Mouse (Mus musculus): Measurements from ENCODE around the gene Erbb3.
"Not testable (repeated sequence)": the region's sequence is repeated elsewhere in the genome, so short reads cannot be mapped to it uniquely, and the experiment has no call there.

The Erbb3 gene

DNA sequence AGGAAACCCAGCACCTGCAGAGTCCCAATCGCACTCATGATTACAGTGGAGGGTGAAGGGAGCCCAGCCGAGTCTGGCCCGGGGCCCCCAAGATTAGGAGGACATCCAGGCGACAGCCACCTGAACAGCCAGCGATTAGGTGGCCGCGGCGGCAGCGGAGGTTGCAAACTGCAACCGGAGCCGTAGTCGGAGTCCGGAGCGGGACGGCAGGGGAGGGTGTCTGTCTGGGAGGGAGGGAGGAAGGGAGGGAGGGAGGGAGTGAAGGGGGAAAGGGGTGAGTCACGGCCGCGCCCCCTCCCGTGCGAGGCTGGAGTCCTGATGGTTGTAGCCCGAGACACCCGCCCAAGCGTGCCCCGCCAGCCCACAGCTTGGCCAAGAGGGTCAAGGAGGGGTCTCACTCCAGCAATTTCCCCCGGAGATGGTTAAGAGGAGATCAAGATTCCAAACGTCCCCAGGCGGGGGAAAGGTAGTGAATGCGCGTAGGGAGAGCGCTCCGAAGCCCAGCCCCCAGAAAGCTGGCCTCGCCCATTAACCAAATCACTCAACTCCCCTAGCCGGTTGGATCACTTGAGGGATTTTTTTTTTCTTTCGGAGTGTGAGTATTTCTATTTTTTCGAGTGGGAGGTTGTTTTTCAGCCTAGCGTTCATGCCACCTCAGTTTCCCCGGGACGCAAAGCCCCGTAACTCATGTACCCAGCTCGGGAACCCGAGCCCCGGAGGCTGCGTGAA lies at the start of gene Erbb3:
Erbb3 (minus strand) TSS at position 189 of the 729 bp plus-strand sequence.
- in situ Hi-C loops (cut with MseI, MboI), result no loop called here

DNA sequence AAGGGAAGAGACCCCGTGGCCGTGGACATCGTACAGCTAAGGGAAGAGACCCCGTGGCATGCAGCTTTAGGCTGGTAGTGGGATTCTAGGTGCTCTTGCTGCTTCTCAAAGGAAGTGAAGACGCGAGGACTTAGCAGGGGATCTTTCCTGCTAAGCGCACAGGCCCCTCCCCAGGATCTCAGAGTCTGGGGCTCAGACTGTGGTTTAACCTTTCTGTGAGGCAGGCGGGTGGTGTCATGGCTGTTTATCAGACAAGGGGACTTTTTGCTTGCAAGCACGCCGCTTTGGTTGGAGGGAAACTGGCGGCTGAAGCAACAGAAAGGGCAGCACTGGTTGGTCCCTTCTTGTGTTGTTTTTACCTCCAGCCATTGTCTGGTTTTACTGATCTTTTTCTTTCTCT lies 47.6 kb upstream of the Erbb3 start:
- in situ Hi-C loops (cut with MseI, MboI), result no loop called here

DNA sequence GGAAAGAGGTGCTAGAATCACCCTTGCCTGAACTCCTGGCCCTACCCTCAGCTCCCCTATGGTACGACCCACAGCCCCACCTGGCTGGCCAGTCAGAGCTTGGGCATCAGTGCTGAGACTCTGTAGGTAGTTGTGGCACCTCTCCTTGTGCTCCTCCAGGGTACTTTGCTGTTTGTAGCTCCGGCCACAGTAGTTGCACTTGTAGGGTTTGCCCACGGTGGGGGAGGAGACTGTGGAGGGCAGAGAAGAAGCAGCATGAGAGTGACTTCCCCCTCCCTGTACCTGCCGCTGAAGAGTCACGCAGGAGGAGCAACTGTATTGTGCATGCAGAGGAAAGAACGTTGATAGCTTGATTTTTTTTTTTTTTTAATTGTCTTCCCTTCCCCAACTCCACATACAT lies 47.1 kb upstream of the Erbb3 start:
- in situ Hi-C loops (cut with MseI, MboI), result no loop called here

DNA sequence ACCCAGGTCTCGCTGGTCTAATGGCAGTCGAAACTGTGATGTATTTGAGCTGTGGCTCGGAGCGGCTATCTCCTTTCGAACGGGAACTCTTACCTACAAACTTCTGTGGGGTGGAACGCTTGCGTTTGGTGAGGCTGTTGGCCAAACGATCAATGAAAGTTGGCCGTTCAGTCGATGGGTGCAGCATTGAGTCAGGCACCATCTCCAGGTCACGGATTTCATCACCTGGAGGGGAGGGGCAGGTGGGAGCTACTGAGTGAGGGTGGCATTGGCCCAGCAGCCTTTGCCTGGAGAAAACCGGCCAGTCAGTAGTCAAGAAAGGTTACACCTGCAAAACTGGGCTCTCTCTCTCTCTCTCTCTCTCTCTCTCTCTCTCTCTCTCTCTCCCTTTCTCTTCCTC lies 46.2 kb upstream of the Erbb3 start:
- in situ Hi-C loops (cut with MseI, MboI), result no loop called here

DNA sequence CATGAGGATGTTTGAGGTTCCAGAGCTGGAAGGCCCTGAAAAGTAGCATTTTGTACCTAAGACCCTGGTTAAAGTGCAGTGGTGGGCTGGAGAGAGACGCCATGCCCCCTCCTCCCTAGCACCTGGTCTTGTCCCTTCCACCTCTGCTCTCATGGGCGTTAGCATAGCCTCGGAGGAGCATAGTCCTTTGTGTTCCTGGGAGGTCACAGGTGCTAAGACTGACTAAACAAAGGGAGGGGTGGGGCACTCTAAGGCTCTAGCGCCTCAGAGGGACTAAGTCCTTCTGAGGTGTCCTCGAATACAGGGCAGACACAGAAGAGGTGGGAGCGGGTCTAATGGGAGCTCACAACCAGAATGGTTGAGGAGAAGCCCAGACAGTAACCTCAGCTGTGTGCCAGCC lies 42.1 kb upstream of the Erbb3 start:
- in situ Hi-C loops (cut with MseI, MboI), result no loop called here

DNA sequence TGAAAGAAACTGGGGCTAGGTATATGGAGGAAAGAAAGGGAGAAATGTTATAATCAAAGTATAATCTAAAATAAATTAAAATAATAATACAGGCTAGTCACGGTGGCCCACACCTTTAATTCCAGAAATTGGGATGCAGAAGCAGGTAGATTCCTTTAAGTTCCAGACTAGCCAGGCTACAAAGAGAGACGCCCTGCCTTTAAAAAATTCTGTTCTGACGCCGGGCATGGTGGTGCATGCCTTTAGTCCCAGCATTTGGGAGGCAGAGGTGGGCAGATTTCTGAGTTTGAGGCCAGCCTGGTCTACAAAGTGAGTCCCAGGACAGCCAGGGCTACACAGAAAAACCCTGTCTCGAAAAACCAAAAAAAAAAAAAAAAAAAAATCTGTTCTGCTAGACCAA lies 40.9 kb upstream of the Erbb3 start:
- in situ Hi-C loops (cut with MseI, MboI), result not testable (repeated sequence)

DNA sequence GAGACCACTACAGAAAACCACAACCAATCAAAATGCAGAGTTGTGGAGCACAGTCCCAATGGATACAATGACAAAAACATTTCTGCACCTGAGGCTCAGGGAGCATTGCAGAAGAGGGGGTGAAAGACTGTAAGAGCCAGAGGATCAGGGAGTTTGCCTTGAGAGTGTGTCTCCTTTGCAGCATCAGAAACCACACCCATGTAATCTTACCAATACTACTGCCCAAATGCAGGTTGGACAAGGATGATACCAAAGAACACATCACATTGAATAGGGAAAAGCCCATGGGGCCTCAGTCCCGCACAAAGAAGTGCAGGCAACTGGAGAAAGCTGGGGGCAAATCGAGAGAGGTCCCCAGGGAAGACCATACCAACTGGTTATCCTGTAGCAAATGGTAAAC lies 40.3 kb upstream of the Erbb3 start:
- in situ Hi-C loops (cut with MseI, MboI), result loop anchor here in 1 of 2 experiments (10.0 kb wide), 1 partner anchor 45 kb away; the partner anchor contains the start of gene Suox

DNA sequence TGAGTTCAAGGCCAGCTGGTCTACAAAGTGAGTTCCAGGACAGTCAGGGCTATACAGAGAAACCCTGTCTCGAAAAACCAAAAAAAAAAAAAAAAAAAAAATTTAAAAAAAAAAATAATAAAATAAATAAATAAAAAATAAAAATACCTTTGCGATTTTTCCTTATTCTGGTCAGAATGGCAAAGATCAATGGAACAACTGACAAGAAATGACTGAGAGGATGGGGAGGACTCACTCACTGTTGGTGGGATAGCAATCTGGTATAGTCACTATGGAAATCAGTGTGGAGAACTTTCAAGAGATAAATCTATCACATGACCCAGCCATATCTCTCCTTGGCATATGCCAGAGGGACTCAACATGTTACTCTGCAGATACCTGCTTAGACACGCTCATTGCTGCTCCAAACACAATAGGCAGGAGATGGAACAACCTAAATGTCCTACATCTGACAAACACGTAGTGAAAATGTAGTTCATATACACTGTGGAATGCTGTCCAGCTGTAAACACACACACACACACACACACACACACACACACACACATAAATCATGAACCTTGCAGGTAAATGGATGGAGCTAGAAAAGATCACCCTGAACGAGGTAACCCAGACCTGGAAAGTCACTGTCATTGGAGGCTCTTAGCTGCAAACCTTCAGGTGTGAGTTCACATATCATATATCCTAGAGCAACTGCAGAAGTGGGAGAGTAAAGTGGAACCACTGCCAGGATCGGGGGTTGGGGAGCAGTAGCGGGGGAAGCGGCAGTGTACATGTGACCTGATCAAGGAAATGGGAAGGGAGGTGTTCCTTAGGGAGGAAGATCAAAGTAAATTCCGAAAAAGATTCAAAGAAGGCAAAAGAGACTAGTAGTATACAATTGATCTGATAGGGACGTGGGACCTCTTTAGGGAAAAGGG lies 38.2 kb upstream of the Erbb3 start:
- in situ Hi-C loops (cut with MseI, MboI), result loop anchor here in 1 of 2 experiments (10.0 kb wide), 1 partner anchor 47 kb away; the partner anchor contains the start of gene Suox

DNA sequence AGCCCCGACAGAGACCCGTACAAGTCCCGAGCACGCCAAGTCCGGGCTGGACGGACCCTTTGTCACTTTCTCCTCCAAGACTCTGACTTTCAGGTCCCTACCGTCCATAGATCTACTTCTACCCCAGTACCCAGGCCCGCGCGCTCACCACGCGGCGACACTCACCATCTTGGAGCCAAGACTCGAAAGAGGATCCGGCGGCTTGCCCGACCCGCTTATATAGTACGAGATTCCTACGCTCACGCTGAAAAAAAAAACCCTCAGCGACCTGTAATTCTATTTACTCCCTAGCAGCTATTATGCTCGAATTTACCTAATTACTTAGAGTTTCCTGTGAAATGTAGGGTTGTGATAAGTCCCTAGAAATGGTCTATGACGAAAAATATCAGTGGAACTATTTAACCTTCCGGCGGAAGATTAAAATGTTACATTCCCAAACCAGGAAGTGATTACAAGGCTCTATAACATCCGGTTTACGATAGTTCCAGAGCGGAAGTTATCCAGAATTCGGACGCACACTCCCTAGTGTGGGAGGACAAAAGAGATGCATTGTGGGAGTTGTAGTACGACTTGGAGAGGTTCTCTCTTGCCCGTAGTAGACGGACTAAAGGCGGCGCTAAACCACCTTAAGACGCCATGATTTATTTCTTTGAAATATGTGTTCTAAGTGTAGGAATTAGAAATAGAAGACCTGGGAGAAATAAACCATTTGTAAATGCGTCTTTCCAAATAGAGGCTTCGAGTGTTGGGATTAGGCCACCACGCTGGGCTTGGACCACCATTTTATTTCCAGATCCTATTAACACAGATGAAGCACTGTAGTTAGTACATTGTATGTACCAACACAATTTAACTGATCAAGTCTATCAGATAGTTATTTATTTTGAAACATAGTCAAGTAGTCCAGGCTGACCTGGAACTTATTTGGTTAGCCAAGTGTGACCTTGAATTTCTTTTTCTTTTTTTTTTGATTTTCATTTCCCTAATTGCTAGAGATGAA lies 37.2 kb upstream of the Erbb3 start, which contains the start of gene Rps26:
Rps26 (minus strand) TSS at position 437 of the 1,000 bp plus-strand sequence.
- in situ Hi-C loops (cut with MseI, MboI), result loop anchor here in 1 of 2 experiments (10.0 kb wide), 1 partner anchor 48 kb away; the partner anchor contains the start of gene Suox

DNA sequence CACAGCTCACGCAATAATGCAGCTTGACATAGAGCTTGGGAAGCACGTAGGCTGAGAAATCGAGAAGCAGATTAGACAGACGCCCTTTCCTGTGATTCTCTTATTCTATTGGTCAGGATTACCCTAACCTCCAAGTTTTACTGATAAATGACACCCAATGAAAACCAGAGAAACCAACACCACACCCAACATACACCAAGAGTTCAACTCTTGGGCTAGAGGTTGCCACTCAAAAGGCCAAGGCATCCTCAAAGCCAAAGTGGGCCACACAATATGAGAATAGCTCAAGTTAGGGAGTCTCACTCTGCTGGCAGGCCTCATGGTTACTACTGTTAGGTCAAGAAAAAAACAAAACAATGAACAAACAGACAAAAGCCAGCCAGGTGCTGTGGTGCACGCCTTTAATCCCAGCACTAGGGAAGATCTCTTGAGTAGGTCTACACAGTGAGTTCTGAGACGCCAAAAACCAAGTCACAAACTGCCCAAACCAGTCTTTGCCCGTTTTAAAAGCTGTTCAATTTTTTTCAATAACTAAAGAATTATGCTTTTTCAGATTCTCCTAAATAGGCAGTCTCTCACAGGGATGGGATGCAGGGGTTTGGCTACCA lies 35.9 kb upstream of the Erbb3 start:
- in situ Hi-C loops (cut with MseI, MboI), result loop anchor here in 1 of 2 experiments (10.0 kb wide), 1 partner anchor 49 kb away; the partner anchor contains the start of gene Suox

DNA sequence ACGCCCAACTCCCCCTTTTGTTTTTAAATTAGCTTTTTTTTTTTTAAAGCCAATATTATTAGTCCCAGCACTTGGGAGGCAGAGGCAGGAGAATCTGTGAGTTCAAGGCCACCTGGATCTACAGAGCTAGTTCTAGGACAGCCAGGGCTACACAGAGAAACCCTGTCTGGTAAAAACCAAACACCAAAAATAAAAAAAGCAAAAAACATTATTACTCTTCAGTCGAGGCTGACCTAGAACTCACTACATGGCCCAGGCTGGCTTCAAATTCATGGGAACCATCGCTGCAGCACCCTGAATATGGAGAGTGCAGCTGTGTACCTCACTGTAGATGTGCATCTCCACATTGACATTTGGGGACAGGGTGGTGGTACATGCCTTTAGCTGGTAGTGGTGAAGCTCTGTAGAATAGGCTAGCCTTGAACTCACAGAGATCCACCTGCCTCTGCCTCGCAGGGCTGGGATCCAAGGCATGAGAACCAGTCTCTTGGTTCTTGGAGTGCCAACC lies 33.7 kb upstream of the Erbb3 start:
- in situ Hi-C loops (cut with MseI, MboI), result loop anchor here (5.0 to 10.0 kb wide), 2 partner anchors 52 to 1306 kb away; partner anchors contain the start of gene Suox (in 1 of the 2)

DNA sequence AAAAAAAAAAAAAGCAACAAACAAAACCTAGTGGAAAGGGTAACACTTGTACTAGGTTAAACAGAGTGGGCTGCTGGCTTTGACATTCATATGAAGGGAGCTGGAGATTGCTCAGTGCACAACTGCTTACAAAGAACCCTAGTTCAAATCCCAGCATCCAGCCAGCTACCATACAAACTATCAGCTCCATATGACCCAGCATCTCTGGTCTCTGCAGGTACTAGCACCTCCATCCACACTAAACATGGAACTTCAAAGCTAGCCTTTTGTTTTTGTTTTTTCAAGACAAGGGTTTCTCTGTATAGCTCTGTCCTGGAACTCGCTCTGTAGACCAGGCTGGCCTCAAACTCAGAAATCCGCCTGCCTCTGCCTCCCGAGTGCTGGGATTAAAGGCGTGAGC lies 33.2 kb upstream of the Erbb3 start:
- in situ Hi-C loops (cut with MseI, MboI), result loop anchor here (5.0 to 10.0 kb wide), 2 partner anchors 52 to 1305 kb away; partner anchors contain the start of gene Suox (in 1 of the 2)

DNA sequence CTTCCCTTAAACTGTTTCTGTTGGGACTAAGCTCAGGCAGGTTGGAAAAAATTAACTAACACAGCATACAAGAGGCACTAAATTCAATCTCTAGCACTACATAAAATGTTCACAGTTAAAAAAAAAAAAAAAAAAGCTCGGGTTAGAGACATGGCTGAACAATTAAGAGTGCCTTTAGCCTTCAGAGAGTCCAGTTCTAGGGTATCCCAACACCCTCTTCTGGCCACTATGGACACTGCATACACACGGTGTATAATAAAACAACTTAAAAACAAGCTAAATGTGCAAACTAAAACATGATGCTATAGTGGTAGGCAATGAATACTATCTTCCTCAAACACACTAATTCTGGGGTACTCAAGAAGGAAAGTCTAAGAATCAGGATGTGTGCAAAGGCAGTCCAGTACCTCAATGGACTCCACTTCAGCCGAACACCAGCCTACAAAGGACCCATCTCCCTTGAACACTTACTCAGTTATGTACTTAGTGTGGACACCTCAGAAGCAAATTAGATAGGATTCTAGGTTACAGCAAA lies 32.6 kb upstream of the Erbb3 start:
- in situ Hi-C loops (cut with MseI, MboI), result loop anchor here (5.0 to 10.0 kb wide), 2 partner anchors 53 to 1305 kb away; partner anchors contain the start of gene Suox (in 1 of the 2)

DNA sequence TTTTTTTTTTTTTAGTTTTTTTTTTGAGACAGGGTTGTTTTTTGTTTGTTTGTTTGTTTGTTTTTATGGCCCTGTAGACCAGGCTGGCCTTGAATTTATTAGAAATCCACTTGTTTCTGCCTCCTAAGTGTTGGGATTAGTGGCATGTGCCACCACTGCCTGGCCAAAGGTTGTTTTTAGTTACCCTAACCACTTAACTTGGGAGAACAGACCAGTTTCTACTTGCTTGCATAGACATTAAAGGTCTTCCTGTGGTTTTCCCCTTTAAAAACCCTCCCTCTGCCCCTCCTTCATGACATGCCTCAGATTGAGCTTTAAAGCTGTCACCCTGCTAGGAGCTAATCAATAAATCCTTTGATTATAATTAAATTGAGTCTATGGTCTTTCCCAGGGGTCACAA lies 30.8 kb upstream of the Erbb3 start:
- in situ Hi-C loops (cut with MseI, MboI), result loop anchor here (5.0 to 10.0 kb wide), 2 partner anchors 55 to 1303 kb away; partner anchors contain the start of gene Suox (in 1 of the 2)

DNA sequence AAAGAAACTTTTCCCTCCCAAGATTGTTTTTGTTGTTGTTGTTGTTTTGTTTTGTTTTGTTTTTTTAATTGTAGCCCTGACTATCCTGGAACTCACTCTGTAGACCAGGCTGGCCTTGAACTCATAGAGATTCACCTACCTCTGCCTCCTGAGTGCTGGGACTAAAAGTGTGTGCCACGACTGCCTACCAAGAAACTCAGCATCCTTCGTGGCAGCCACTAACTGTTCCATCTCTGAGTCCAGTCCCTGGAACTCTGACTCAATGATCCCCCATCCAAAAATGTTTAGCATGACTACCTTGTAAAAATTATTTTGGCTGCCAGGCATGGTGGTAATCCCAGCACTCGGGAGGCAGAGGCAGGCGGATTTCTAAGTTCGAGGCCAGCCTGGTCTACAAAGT lies 29.7 kb upstream of the Erbb3 start:
- in situ Hi-C loops (cut with MseI, MboI), result not testable (repeated sequence)

DNA sequence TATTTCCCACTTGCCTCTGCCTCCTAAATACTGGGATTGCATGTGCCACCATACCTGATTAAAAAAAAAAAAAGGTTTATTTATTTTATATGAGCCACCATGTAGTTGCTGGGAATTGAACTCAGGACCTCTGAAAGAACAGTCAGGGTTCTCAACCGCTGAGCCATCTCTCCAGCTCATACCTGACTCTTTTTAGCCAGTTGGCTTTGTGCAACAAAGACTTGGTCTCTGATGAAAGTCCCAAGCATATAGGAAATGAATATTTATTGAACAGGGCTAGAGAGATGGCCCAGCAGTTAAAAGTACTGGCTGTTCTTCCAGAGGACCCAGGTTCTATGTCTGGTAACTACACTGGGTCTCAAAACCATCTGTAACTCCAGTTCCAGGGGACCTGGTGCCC lies 29.1 kb upstream of the Erbb3 start:
- in situ Hi-C loops (cut with MseI, MboI), result no loop called here

DNA sequence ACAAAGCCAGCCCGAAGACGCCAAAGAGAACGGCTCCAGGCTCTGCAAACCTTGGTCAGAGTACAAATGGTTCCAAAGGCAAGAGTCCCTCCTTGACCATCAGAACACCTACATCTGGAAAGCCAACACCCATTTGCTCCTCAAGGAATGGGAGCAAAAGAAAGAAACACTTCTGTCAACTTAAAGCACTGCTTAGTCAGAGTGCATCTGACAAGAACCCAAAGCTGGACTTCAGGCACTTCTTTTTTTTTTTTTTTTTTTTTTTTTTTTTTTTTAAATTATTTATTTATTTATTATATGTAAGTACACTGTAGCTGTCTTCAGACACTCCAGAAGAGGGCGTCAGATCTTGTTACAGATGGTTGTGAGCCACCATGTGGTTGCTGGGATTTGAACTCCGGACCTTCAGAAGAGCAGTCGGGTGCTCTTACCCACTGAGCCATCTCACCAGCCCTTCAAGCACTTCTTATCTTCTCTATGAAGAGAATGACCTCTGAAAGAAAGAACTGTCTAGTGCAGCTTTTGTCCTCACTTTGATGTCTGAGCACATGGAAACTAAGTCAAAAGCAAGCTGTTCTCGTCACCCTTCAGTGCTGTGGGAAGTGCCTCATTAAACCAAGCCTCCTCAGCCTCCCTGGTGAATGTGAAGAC lies 26.5 kb upstream of the Erbb3 start:
- in situ Hi-C loops (cut with MseI, MboI), result not testable (repeated sequence)

DNA sequence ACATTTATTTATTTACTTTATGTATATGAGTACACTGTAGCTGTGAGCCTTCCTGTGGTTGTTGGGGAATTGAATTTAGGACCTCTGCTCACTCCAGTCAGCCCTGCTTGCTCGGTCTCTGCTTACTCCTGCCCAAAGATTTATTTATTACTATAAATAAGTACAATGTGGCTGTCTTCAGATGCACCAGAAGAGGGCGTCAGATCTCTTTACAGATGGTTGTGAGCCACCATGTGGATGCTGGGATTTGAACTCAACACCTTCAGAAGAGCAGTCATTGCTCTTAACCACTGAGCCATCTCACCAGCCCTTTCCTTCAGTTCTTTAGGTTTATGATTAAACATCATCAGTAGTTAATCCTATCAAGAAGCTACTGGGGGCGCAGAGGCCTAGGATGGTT lies 25.5 kb upstream of the Erbb3 start:
- in situ Hi-C loops (cut with MseI, MboI), result no loop called here

DNA sequence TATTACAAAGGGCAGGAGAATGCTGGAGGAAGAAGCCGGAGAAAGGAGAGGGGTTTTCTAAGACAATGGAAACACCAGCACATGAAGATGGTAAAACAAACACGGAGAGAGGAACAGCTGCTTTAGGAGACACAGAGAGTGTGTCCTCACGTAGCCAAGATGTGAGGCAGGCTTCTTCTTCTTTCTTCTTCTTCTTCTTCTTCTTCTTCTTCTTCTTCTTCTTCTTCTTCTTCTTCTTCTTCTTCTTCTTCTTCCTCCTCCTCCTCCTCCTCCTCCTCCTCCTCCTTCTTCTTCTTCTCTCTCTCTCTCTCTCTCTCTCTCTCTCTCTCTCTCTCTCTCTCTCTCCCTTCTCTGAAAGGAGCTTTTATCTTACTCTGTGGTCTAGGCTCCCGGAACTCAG lies 24.4 kb upstream of the Erbb3 start:
- in situ Hi-C loops (cut with MseI, MboI), result not testable (repeated sequence)
